Mouse (Mus musculus): ENCODE measurements around the gene Gm49322. TPM values are rescaled to one million over a fixed set of nuclear protein-coding genes. Genes with fewer than 3 reads are reported as not detected.
A peak's percentile ranks its signal among the peaks of the same experiment; 100 is the strongest.

Gene Gm49322
- polyA plus RNA-seq, 1 experiment from 2014 or later: 4.4 TPM

DNA sequence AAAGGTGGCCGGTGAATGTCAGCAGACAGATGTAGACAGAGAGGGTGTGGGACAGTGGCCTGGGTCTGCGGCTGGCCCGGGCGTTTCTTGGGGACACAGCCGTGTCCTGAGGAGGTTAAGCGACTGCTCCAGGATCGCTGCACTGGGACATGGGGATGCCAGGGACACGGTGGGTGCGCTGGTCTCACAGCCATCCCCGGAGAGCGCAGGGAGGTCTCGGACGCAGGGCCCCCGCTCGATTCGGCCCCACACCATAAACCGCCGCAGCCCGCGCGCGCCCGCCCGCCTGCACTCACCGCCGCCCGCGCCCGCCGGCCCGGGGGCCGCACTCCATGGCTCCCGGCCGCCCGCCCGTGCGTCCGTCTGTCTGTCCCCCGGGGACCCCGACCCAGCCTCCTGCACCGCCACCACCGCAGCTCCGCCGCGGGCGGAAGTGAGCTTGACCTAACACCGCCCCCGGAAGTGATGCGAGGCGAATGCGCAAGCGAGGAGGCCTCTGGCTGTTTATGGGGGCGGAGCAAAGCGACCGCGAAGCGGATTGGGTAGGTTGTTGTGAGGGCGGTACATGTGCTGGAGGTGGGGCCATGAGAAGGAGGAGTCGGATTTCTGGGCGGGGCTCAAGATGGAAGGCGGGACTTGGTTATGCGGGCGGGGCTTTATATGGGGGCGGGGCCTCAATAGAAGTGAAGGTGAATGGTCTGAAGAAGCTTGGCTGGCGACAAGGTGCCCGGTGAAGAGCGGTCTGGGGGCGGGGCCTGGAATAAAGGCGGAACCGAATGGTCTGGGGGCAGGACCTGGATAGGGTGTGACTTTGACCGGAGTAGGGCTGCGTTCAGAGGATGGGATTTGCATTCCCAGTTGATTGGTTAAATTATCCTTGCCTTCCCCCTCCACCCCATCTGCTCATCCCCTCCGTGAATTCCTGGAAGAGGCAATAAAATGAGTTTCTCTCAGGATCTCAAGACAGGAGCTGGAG is 15.7 kb upstream of the Gm49322 start, which contains the start of gene Abhd17a:
Abhd17a (minus strand) TSS at position 463 of the 976 bp plus-strand sequence.
- Histone ChIP-seq H3K9ac (ENCODE audit: low read length) (peak within 1 kb of the TSS; percentile 93), H3K4me3 (ENCODE audit: low read length) (peak within 1 kb of the TSS; percentile 90), H3K4me1 (replicated peaks; ENCODE audit: control insufficient read depth, insufficient read depth, low read length) (peaks cover 22% of the 10 kb centered on the region), H3K4me2 (ENCODE audit: low read depth, low read length) (peak within 1 kb of the TSS; percentile 98), H3K9me3 (ENCODE audit: control insufficient read depth, low read length) (no peaks in the 10 kb centered on the region), H3K27ac (ENCODE audit: low read length) (peak within 1 kb of the TSS; percentile 59), H3K27me3 (ENCODE audit: control insufficient read depth, insufficient read depth, low read depth, low read length) (no peaks in the 10 kb centered on the region), H3K36me3 (ENCODE audit: control insufficient read depth, insufficient read depth, low read length) (0 out of 2 replicates have a peak, but pooled peaks cover 2% of the 10 kb centered on the region)
- WGBS: under 1% methylated on average over 69 of the region's 73 CpGs
- peak; percentile 98 for ATAC-seq (ENCODE audit: low read depth)

DNA sequence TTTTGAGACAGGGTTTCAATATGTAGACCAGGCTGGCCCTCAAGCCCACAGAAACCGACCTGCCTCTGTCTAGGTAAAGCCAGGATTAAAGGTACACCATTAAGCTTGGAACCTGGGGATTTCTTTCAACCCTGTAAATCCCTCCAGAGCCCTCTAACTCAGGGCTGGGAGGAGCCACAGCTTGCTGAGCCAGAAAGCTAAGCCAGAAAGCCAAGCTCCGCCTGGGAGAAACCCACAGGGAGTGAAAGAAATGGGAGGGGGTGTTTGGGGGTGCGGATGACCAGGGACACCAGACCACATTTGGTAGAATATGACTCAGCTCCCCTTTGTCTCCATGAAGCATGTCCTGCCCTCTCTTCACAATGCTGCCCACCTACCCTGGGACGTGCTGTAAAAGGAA is 9.5 kb upstream of the Gm49322 start:
- no peaks in the 10 kb centered on the region for H3K27me3 ChIP-seq (ENCODE audit: control insufficient read depth, insufficient read depth, low read depth, low read length)
- no peak overlapping the region for H3K9ac ChIP-seq (ENCODE audit: low read length)
- no peak for ATAC-seq (ENCODE audit: low read depth)
- no peaks in the 10 kb centered on the region for H3K9me3 ChIP-seq (ENCODE audit: control insufficient read depth, low read length)
- H3K4me1 ChIP-seq (replicated peaks; ENCODE audit: control insufficient read depth, insufficient read depth, low read length): no peaks in the 10 kb centered on the region
- no peaks in the 10 kb centered on the region for H3K36me3 ChIP-seq (ENCODE audit: control insufficient read depth, insufficient read depth, low read length)
- no peak overlapping the region for H3K27ac ChIP-seq (ENCODE audit: low read length)
- WGBS: 28% methylated on average over 4 of the region's 4 CpGs
- no peak overlapping the region for H3K4me2 ChIP-seq (ENCODE audit: low read depth, low read length)
- H3K4me3 ChIP-seq (ENCODE audit: low read length): no peak overlapping the region

DNA sequence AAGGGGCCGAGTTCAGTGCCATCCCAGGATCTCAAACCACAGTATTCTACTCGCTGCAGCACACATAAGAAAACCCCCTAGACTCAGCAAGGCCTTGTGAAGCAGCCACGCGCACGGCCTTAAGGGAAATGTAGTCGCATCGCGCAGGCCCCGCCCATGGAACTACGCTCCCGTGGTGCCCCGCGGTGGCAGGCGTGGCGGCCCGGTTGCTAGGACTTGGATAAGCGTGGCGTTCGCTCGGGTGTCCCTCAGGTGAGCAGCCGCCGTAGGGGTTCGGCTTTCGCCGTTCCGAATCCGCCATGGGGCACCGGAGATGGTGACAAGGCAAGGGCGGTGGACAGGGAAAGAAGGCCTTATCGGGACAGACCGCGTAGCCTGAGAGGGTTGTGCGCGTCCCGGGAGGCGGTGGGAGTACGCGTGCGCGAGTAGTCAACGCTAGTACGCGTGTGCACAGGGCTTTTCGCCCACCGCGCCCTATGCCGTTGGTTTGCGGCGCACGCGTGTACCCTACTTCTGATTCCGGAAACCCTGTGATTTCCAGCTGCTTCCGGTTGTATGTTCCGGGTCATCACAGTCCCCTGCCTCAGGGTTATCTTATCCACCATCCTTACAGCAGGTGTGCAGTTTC is 3.0 kb upstream of the Gm49322 start, which contains the start of the genes Scamp4 and Adat3:
Scamp4 (plus strand) TSS at position 175 of the 628 bp plus-strand sequence.
Adat3 (plus strand) TSS at position 183 of the 628 bp plus-strand sequence.
- peak; percentile 98 for ATAC-seq (ENCODE audit: low read depth)
- Histone ChIP-seq H3K4me3 (ENCODE audit: low read length) (peak within 1 kb of the TSS; percentile 67), H3K4me2 (ENCODE audit: low read depth, low read length) (peak within 1 kb of the TSS; percentile 88), H3K9ac (ENCODE audit: low read length) (peak within 1 kb of the TSS; percentile 73), H3K36me3 (ENCODE audit: control insufficient read depth, insufficient read depth, low read length) (peaks cover 16% of the 10 kb centered on the region), H3K27ac (ENCODE audit: low read length) (peak within 1 kb of the TSS; percentile 78), H3K27me3 (ENCODE audit: control insufficient read depth, insufficient read depth, low read depth, low read length) (no peaks in the 10 kb centered on the region), H3K4me1 (replicated peaks; ENCODE audit: control insufficient read depth, insufficient read depth, low read length) (peaks cover 15% of the 10 kb centered on the region), H3K9me3 (ENCODE audit: control insufficient read depth, low read length) (no peaks in the 10 kb centered on the region)
- under 1% methylated on average over 54 of the region's 54 CpGs for WGBS

DNA sequence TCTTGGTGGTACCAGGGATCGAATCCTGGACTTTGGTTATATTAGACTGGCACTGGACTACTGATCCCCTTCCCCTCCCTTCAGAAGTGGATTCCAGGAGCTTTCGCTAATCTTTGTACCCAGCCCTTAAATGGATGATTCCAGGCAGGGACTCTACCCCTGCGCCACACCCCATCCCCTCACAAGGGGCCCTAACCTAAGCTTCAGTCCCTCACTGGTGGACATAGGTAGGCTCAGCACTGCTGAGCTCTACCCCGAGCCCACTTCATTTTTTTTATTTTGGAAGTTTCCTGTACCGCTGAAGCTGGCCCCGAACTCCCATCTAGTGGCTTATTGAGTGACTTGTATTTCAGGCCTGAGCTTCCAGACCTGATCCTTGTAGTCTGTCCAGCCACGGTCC is 2.5 kb upstream of the Gm49322 start:
- H3K27ac ChIP-seq (ENCODE audit: low read length): peak overlapping the region; percentile 78
- ATAC-seq (ENCODE audit: low read depth): no peak
- peak overlapping the region; percentile 88 for H3K4me2 ChIP-seq (ENCODE audit: low read depth, low read length)
- H3K36me3 ChIP-seq (ENCODE audit: control insufficient read depth, insufficient read depth, low read length): peaks cover 18% of the 10 kb centered on the region
- H3K9me3 ChIP-seq (ENCODE audit: control insufficient read depth, low read length): no peaks in the 10 kb centered on the region
- WGBS: 23% methylated on average over 7 of the region's 7 CpGs
- H3K27me3 ChIP-seq (ENCODE audit: control insufficient read depth, insufficient read depth, low read depth, low read length): no peaks in the 10 kb centered on the region
- H3K4me1 ChIP-seq (replicated peaks; ENCODE audit: control insufficient read depth, insufficient read depth, low read length): peaks cover 15% of the 10 kb centered on the region
- peak overlapping the region; percentile 67 for H3K4me3 ChIP-seq (ENCODE audit: low read length)
- H3K9ac ChIP-seq (ENCODE audit: low read length): peak overlapping the region; percentile 73

DNA sequence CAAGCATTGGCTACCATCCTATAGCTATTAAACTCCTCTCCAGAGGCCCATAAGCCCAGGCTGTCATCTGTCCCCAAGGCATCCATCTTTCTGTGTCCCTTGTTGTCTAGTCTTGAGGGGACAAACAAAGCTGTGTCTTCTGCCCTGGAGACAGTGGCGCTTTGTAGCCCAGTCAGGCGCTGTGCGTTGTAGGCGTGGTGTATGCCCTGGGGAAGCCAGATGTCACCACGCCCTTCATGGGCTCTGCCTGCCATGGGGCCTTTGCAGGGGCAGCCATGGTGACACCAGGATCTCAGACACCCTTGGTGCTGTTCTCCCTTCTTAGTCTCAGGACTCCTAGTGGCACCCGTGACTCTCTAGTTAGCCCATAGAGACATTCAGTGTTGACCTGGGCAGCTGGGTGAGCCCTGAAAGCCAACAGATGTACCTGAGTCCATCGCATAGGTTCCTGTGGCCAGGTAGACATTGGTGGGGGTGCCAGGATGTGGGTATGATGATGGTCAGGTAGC is 1.8 kb upstream of the Gm49322 start:
- H3K9me3 ChIP-seq (ENCODE audit: control insufficient read depth, low read length): no peaks in the 10 kb centered on the region
- H3K4me2 ChIP-seq (ENCODE audit: low read depth, low read length): peak overlapping the region; percentile 88
- peak overlapping the region; percentile 73; the same call in 1 of the 2 replicates for H3K9ac ChIP-seq (ENCODE audit: low read length)
- peaks cover 22% of the 10 kb centered on the region for H3K36me3 ChIP-seq (ENCODE audit: control insufficient read depth, insufficient read depth, low read length)
- H3K4me3 ChIP-seq (ENCODE audit: low read length): no peak overlapping the region; the same call in 1 of the 2 replicates
- H3K27me3 ChIP-seq (ENCODE audit: control insufficient read depth, insufficient read depth, low read depth, low read length): no peaks in the 10 kb centered on the region
- ATAC-seq (ENCODE audit: low read depth): no peak
- peaks cover 15% of the 10 kb centered on the region for H3K4me1 ChIP-seq (replicated peaks; ENCODE audit: control insufficient read depth, insufficient read depth, low read length)
- no peak overlapping the region for H3K27ac ChIP-seq (ENCODE audit: low read length)
- 88% methylated on average over 7 of the region's 7 CpGs for WGBS

DNA sequence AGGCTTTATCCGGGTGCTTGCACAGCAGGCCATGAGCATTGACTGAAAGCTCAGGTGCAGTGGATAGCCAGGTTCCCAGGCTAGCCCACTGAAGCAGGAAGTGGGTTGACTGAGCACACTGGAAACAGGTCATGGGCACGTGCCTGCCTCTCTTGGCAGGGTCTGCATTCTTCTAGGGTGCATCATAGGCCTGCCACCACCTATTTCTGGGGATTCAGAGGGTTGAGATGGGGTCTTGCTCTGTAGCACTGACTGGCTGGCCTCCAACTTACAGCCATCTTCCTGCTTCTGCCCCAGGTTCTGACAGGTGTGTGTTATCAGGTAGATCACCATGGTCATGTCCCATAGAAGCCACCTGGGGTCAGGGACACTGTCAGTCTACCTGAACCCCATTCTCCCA is 833 bp upstream of the Gm49322 start:
- Histone ChIP-seq H3K27ac (ENCODE audit: low read length) (no peak overlapping the region), H3K36me3 (ENCODE audit: control insufficient read depth, insufficient read depth, low read length) (peaks cover 24% of the 10 kb centered on the region), H3K9me3 (ENCODE audit: control insufficient read depth, low read length) (no peaks in the 10 kb centered on the region), H3K4me3 (ENCODE audit: low read length) (no peak overlapping the region), H3K27me3 (ENCODE audit: control insufficient read depth, insufficient read depth, low read depth, low read length) (no peaks in the 10 kb centered on the region), H3K4me1 (replicated peaks; ENCODE audit: control insufficient read depth, insufficient read depth, low read length) (peaks cover 15% of the 10 kb centered on the region), H3K9ac (ENCODE audit: low read length) (no peak overlapping the region), H3K4me2 (ENCODE audit: low read depth, low read length) (no peak overlapping the region)
- ATAC-seq (ENCODE audit: low read depth): no peak
- WGBS: 87% methylated on average over 2 of the region's 2 CpGs

DNA sequence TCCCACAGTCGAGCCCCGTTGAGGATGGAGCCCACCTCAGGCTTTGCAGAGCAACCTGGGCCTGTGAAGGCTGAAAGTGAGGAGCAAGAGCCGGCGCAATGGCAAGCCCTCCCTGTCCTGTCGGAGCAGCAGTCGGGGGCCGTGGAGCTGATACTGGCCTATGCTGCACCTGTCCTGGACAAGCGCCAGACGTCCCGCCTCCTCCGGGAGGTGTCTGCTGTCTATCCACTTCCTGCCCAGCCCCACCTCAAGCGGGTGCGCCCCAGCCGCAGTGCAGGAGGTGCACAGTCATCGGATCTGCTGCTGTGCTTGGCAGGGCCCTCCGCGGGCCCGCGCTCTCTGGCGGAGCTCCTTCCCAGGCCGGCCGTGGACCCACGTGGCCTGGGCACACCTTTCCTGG is 485 bp downstream of the Gm49322 start:
- no peaks in the 10 kb centered on the region for H3K9me3 ChIP-seq (ENCODE audit: control insufficient read depth, low read length)
- H3K4me2 ChIP-seq (ENCODE audit: low read depth, low read length): no peak overlapping the region
- H3K27ac ChIP-seq (ENCODE audit: low read length): no peak overlapping the region
- no peak overlapping the region for H3K9ac ChIP-seq (ENCODE audit: low read length)
- WGBS: 82% methylated on average over 23 of the region's 23 CpGs
- no peak for ATAC-seq (ENCODE audit: low read depth)
- no peaks in the 10 kb centered on the region for H3K27me3 ChIP-seq (ENCODE audit: control insufficient read depth, insufficient read depth, low read depth, low read length)
- peaks cover 15% of the 10 kb centered on the region for H3K4me1 ChIP-seq (replicated peaks; ENCODE audit: control insufficient read depth, insufficient read depth, low read length)
- H3K36me3 ChIP-seq (ENCODE audit: control insufficient read depth, insufficient read depth, low read length): peaks cover 24% of the 10 kb centered on the region
- H3K4me3 ChIP-seq (ENCODE audit: low read length): no peak overlapping the region

DNA sequence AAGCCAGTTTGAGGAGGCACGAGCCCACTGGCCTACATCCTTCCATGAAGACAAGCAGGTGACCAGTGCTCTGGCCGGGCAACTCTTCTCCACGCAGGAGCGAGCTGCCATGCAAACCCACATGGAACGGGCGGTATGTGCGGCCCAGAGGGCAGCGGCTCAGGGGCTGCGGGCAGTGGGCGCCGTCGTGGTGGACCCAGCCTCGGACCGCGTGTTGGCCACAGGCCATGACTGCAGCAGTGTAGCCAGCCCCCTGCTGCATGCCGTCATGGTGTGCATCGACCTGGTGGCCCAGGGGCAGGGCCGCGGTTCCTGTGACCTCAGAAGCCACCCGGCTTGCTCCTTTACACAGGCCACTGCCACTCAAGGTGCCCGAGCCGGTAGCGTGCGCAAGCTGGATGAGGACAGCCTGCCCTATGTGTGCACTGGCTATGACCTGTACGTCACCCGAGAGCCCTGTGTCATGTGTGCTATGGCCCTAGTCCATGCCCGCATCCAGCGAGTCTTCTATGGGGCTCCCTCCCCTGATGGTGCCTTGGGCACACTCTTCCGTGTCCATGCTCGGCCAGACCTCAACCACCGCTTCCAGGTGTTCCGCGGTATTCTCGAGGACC is 1.0 kb downstream of the Gm49322 start:
- WGBS: 92% methylated on average over 34 of the region's 34 CpGs
- ATAC-seq (ENCODE audit: low read depth): no peak
- no peak overlapping the region for H3K27ac ChIP-seq (ENCODE audit: low read length)
- H3K9ac ChIP-seq (ENCODE audit: low read length): no peak overlapping the region
- H3K4me1 ChIP-seq (replicated peaks; ENCODE audit: control insufficient read depth, insufficient read depth, low read length): peaks cover 15% of the 10 kb centered on the region
- no peak overlapping the region for H3K4me2 ChIP-seq (ENCODE audit: low read depth, low read length)
- H3K36me3 ChIP-seq (ENCODE audit: control insufficient read depth, insufficient read depth, low read length): peaks cover 24% of the 10 kb centered on the region
- H3K27me3 ChIP-seq (ENCODE audit: control insufficient read depth, insufficient read depth, low read depth, low read length): no peaks in the 10 kb centered on the region
- H3K9me3 ChIP-seq (ENCODE audit: control insufficient read depth, low read length): no peaks in the 10 kb centered on the region
- H3K4me3 ChIP-seq (ENCODE audit: low read length): no peak overlapping the region

Measured in lung, embryonic 16.5 days (tissue).